Mouse (Mus musculus): ENCODE results near the gene Naaladl2. TPM values are rescaled to one million over a fixed set of nuclear protein-coding genes. Genes with fewer than 3 reads are reported as not detected.

Naaladl2 gene
- total and polyA plus RNA-seq, 3 experiments: 0.05 TPM; not detected in 2

GRCm38 (mm10) chr3:23865688-23866087 lies 1278.4 kb downstream of the Naaladl2 start:
- Histone ChIP-seq H3K36me3 (replicated peaks) (no peaks in the 10 kb centered on the region), H3K9me3 (replicated peaks) (no peaks in the 10 kb centered on the region), H3K4me3 (ENCODE audit: low read depth, low read length) (no peak overlapping the region), H3K4me1 (ENCODE audit: insufficient read depth, low read depth, low read length) (peaks cover 4% of the 10 kb centered on the region), H3K27me3 (ENCODE audit: insufficient read depth, low read length) (no peaks in the 10 kb centered on the region)
- DNase-seq (ENCODE audit: low spot score): no peak
- ATAC-seq (ENCODE audit: extremely low read depth, insufficient number of reproducible peaks, low FRiP score, poor library complexity, severe bottlenecking): peak; percentile 60
- TF ChIP-seq GATA2 (IDR thresholded peaks at IDR 0.05; ENCODE audit: borderline replicate concordance, low read depth, low read length) (no peak), GATA1 (IDR thresholded peaks at IDR 0.05; ENCODE audit: borderline replicate concordance, low read length) (no peak), CTCF (IDR thresholded peaks at IDR 0.05; ENCODE audit: low read depth, low read length) (no peak), TAL1 (conservative IDR thresholded peaks at IDR 0.05; ENCODE audit: low read depth, low read length) (no peak), POLR2AphosphoS5 (IDR thresholded peaks at IDR 0.05; ENCODE audit: insufficient replicate concordance, low read depth, low read length) (no peak)

DNA sequence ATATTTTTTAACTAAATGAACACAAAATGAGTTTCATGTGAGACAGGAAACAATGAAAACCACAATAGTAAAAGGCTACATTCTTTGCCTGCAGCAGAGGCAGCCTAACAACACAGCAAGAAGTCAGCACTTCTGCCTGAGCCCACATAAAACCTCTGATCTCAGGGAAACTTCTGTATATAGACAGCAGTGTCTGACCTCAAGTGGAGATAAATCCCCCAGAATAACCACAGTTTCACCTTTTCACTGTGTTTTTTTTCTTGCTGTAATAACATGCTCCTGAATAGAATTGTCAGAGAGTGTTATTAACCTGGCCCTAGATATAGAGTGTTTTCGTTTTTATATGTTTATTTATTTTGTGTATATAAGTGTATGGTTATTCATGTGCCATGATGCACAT lies 1286.8 kb downstream of the Naaladl2 start:
- no peaks in the 10 kb centered on the region for H3K9me3 ChIP-seq (replicated peaks)
- DNase-seq (ENCODE audit: low spot score) (no peak), ATAC-seq (ENCODE audit: extremely low read depth, insufficient number of reproducible peaks, low FRiP score, poor library complexity, severe bottlenecking) (0 out of 2 replicates have a peak, but pooled peaks have one; percentile 22)
- no peaks in the 10 kb centered on the region for H3K27me3 ChIP-seq (ENCODE audit: insufficient read depth, low read length)
- no peak overlapping the region for H3K4me3 ChIP-seq (ENCODE audit: low read depth, low read length)
- TF ChIP-seq GATA1 (IDR thresholded peaks at IDR 0.05; ENCODE audit: borderline replicate concordance, low read length) (no peak), TAL1 (conservative IDR thresholded peaks at IDR 0.05; ENCODE audit: low read depth, low read length) (no peak), POLR2AphosphoS5 (IDR thresholded peaks at IDR 0.05; ENCODE audit: insufficient replicate concordance, low read depth, low read length) (no peak), GATA2 (IDR thresholded peaks at IDR 0.05; ENCODE audit: borderline replicate concordance, low read depth, low read length) (no peak), CTCF (IDR thresholded peaks at IDR 0.05; ENCODE audit: low read depth, low read length) (no peak)
- no peaks in the 10 kb centered on the region for H3K4me1 ChIP-seq (ENCODE audit: insufficient read depth, low read depth, low read length)
- H3K36me3 ChIP-seq (replicated peaks): no peaks in the 10 kb centered on the region

DNA sequence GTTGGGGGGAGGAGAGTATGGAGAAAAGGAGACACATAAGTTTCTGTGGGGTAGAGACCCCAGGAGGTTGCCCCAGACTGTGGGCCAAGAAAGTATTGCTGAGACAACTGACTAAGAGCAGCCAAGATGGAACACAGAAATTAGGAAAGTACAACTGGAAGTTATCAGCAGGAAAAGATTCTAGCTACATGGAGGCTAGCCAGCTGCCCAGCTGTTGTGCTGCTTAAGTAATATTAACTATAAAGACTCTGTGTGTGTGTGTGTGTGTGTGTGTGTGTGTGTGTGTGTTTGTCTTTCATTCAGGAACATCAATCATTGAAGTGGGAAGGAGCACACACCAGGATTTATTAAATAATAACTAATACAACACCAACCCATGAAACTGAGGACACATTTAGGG lies 1326.5 kb downstream of the Naaladl2 start:
- Histone ChIP-seq H3K4me3 (ENCODE audit: low read depth, low read length) (no peak overlapping the region), H3K9me3 (replicated peaks) (no peaks in the 10 kb centered on the region), H3K4me1 (ENCODE audit: insufficient read depth, low read depth, low read length) (no peaks in the 10 kb centered on the region), H3K36me3 (replicated peaks) (no peaks in the 10 kb centered on the region), H3K27me3 (ENCODE audit: insufficient read depth, low read length) (no peaks in the 10 kb centered on the region)
- DNase-seq (ENCODE audit: low spot score) (no peak), ATAC-seq (ENCODE audit: extremely low read depth, insufficient number of reproducible peaks, low FRiP score, poor library complexity, severe bottlenecking) (no peak)
- TF ChIP-seq TAL1 (conservative IDR thresholded peaks at IDR 0.05; ENCODE audit: low read depth, low read length) (no peak), GATA1 (IDR thresholded peaks at IDR 0.05; ENCODE audit: borderline replicate concordance, low read length) (no peak), POLR2AphosphoS5 (IDR thresholded peaks at IDR 0.05; ENCODE audit: insufficient replicate concordance, low read depth, low read length) (no peak), CTCF (IDR thresholded peaks at IDR 0.05; ENCODE audit: low read depth, low read length) (no peak), GATA2 (IDR thresholded peaks at IDR 0.05; ENCODE audit: borderline replicate concordance, low read depth, low read length) (no peak)

- Histone ChIP-seq H3K36me3 (replicated peaks) (no peaks in the 10 kb centered on the region), H3K4me1 (ENCODE audit: insufficient read depth, low read depth, low read length) (no peaks in the 10 kb centered on the region), H3K9me3 (replicated peaks) (no peaks in the 10 kb centered on the region), H3K27me3 (ENCODE audit: insufficient read depth, low read length) (no peaks in the 10 kb centered on the region), H3K4me3 (ENCODE audit: low read depth, low read length) (no peak overlapping the region)
- no peak for TF ChIP-seq POLR2AphosphoS5 (IDR thresholded peaks at IDR 0.05; ENCODE audit: insufficient replicate concordance, low read depth, low read length)
- TF ChIP-seq CTCF (IDR thresholded peaks at IDR 0.05; ENCODE audit: low read depth, low read length): no peak
- no peak for TF ChIP-seq GATA1 (IDR thresholded peaks at IDR 0.05; ENCODE audit: borderline replicate concordance, low read length)
- no peak for TF ChIP-seq TAL1 (conservative IDR thresholded peaks at IDR 0.05; ENCODE audit: low read depth, low read length)
- no peak for TF ChIP-seq GATA2 (IDR thresholded peaks at IDR 0.05; ENCODE audit: borderline replicate concordance, low read depth, low read length)
- DNase-seq (ENCODE audit: low spot score): no peak
- no peak for ATAC-seq (ENCODE audit: extremely low read depth, insufficient number of reproducible peaks, low FRiP score, poor library complexity, severe bottlenecking)
Measured at GRCm38 (mm10) chr3:23758746-23759145, 1385.3 kb downstream of the Naaladl2 start.

Data from G1E (cell line).